29 mouse cellular contexts compared by ENCODE assay signal in genomic region chr19:53854978-53855377, GRCm38 (mm10). TPM values are rescaled to one million over a fixed set of nuclear protein-coding genes. Genes with fewer than 3 reads are reported as not detected.
DNase-seq lines count a peak whose midpoint lies in the region; ATAC-seq and TF ChIP-seq lines count a peak whose summit lies in the region.
"Had no signal": no experiment of that assay in that cellular context is flagged by ENCODE, and none has a peak within 500 bp of the region (broad histone marks: within the 10 kb centered on the region; RNA-seq: fewer than 3 reads in every experiment).

No protein-coding gene starts in this region.

- TF ChIP-seq CTCF in lung, adult 2 months (IDR thresholded peaks at IDR 0.05; ENCODE audit: insufficient read depth, low read length) = no peak

- H3K4me3 ChIP-seq in forebrain, embryonic 14.5 days (ENCODE audit: low read depth, low read length) = no peak overlapping the region
- no peak overlapping the region for H3K4me3 ChIP-seq in forebrain, embryonic 12.5 days (replicated peaks)
- no peak overlapping the region for H3K4me3 ChIP-seq in lung, adult 2 months (replicated peaks; ENCODE audit: extremely low read depth, low read depth, low read length)
- no peak overlapping the region for H3K4me3 ChIP-seq in stomach, embryonic 15.5 days (replicated peaks)
- no peak overlapping the region for H3K4me3 ChIP-seq in midbrain, embryonic 16.5 days (ENCODE audit: low read depth, low read length)
- H3K4me3 ChIP-seq: embryonic facial prominence, embryonic 13.5 days; heart, embryonic 15.5 days; neural tube, embryonic 15.5 days had no signal

- WGBS in forebrain, embryonic 14.5 days = 62% methylated on average over 4 of the region's 4 CpGs
- WGBS in forebrain, embryonic 12.5 days = 79% methylated on average over 4 of the region's 4 CpGs
- 51% methylated on average over 4 of the region's 4 CpGs for WGBS in lung, adult 2 months
- 41% methylated on average over 4 of the region's 4 CpGs for WGBS in stomach, embryonic 15.5 days
- 77% methylated on average over 4 of the region's 4 CpGs for WGBS in midbrain, embryonic 16.5 days

- peak overlapping the region; percentile 25 for H3K4me2 ChIP-seq in forebrain, embryonic 14.5 days (ENCODE audit: low read length)
- H3K4me2 ChIP-seq in forebrain, embryonic 12.5 days = no peak overlapping the region
- no peak overlapping the region for H3K4me2 ChIP-seq in stomach, embryonic 15.5 days
- no peak overlapping the region for H3K4me2 ChIP-seq in midbrain, embryonic 16.5 days (ENCODE audit: low read length)
- H3K4me2 ChIP-seq: embryonic facial prominence, embryonic 13.5 days; heart, embryonic 15.5 days; hindbrain, embryonic 14.5 days; neural tube, embryonic 15.5 days had no signal

- H3K36me3 ChIP-seq in forebrain, embryonic 14.5 days (ENCODE audit: control insufficient read depth, insufficient read depth, low read length) = no peaks in the 10 kb centered on the region
- no peaks in the 10 kb centered on the region for H3K36me3 ChIP-seq in forebrain, embryonic 12.5 days (replicated peaks)
- no peaks in the 10 kb centered on the region for H3K36me3 ChIP-seq in stomach, embryonic 15.5 days
- no peaks in the 10 kb centered on the region for H3K36me3 ChIP-seq in midbrain, embryonic 16.5 days (ENCODE audit: control insufficient read depth, insufficient read depth, low read length)
- H3K36me3 ChIP-seq: embryonic facial prominence, embryonic 13.5 days; G1E; neural tube, embryonic 15.5 days had no signal

- ATAC-seq in forebrain, embryonic 14.5 days = no peak
- ATAC-seq in forebrain, embryonic 12.5 days (ENCODE audit: low FRiP score) = no peak
- no peak for ATAC-seq in stomach, embryonic 15.5 days (ENCODE audit: insufficient read depth, low FRiP score, low read depth)
- ATAC-seq in midbrain, embryonic 16.5 days = no peak
- ATAC-seq: forebrain, postnatal 0 days; inflammation-experienced regulatory T-cells, adult 6 months; liver, postnatal 0 days; Patski had no signal

- intact Hi-C loops in left cerebral cortex, postnatal 25 days (cut with DNase I) = loop anchor here (5.0 kb wide), 1 partner anchor 48 kb away; no protein-coding TSS in a partner anchor

- no peak for DNase-seq in forebrain, embryonic 14.5 days (ENCODE audit: low spot score)
- peak; percentile 39 to 56 for DNase-seq in lung, adult 18-20 months
- DNase-seq in lung, adult 2 months = no peak
- DNase-seq in lung, postnatal 25 days (ENCODE audit: low spot score) = peak; percentile 65
- no peak for DNase-seq in left cerebral cortex, postnatal 25 days (ENCODE audit: low spot score in 2 of 2)
- DNase-seq: adrenal gland, postnatal 14 days; cerebellum, adult 2 months; cerebellum, postnatal 25 days; forebrain, postnatal 0 days; gastrocnemius, postnatal 36 days; heart, postnatal 4 days; kidney, adult 18-20 months; kidney, postnatal 10 days; left cerebral cortex, postnatal 4 days; liver; liver, postnatal 0 days; midbrain, embryonic 14.5 days; right cerebral cortex, adult 18-20 months had no signal

- H3K27me3 ChIP-seq in forebrain, embryonic 14.5 days (replicated peaks; ENCODE audit: control insufficient read depth, insufficient read depth, low read length) = no peaks in the 10 kb centered on the region
- no peaks in the 10 kb centered on the region for H3K27me3 ChIP-seq in forebrain, embryonic 12.5 days
- no peaks in the 10 kb centered on the region for H3K27me3 ChIP-seq in stomach, embryonic 15.5 days (replicated peaks)
- no peaks in the 10 kb centered on the region for H3K27me3 ChIP-seq in midbrain, embryonic 16.5 days (ENCODE audit: control insufficient read depth, insufficient read depth, low read depth, low read length)
- H3K27me3 ChIP-seq: embryonic facial prominence, embryonic 13.5 days; heart, embryonic 15.5 days; megakaryocyte, embryonic 14.5 days; Patski had no signal

- H3K27ac ChIP-seq in forebrain, embryonic 14.5 days (ENCODE audit: low read depth, low read length) = no peak overlapping the region
- no peak overlapping the region for H3K27ac ChIP-seq in forebrain, embryonic 12.5 days
- peak overlapping the region; percentile 37; the same call in 1 of the 2 replicates for H3K27ac ChIP-seq in stomach, embryonic 15.5 days
- H3K27ac ChIP-seq in midbrain, embryonic 16.5 days (ENCODE audit: low read length) = no peak overlapping the region
- H3K27ac ChIP-seq: embryonic facial prominence, embryonic 13.5 days; heart, embryonic 15.5 days; hindbrain, embryonic 14.5 days; neural tube, embryonic 15.5 days had no signal

- TF ChIP-seq POLR2A in lung, adult 2 months (IDR thresholded peaks at IDR 0.05; ENCODE audit: borderline replicate concordance, extremely low read depth, low read depth, low read length) = no peak

- H3K9ac ChIP-seq in forebrain, embryonic 14.5 days (ENCODE audit: low read length) = no peak overlapping the region
- no peak overlapping the region for H3K9ac ChIP-seq in forebrain, embryonic 12.5 days
- no peak overlapping the region for H3K9ac ChIP-seq in stomach, embryonic 15.5 days
- H3K9ac ChIP-seq in midbrain, embryonic 16.5 days (ENCODE audit: low read depth, low read length) = no peak overlapping the region
- H3K9ac ChIP-seq: embryonic facial prominence, embryonic 13.5 days; forebrain, postnatal 0 days; heart, embryonic 15.5 days; hindbrain, embryonic 14.5 days; liver, postnatal 0 days; neural tube, embryonic 15.5 days had no signal

- H3K4me1 ChIP-seq in forebrain, embryonic 14.5 days (ENCODE audit: control insufficient read depth, insufficient read depth, low read length) = peaks cover 66% of the 10 kb centered on the region
- H3K4me1 ChIP-seq in forebrain, embryonic 12.5 days = peaks cover 63% of the 10 kb centered on the region
- peaks cover 1% of the 10 kb centered on the region for H3K4me1 ChIP-seq in lung, adult 2 months (ENCODE audit: control insufficient read depth, insufficient read depth, low read length)
- peaks cover 37% of the 10 kb centered on the region for H3K4me1 ChIP-seq in stomach, embryonic 15.5 days
- H3K4me1 ChIP-seq in midbrain, embryonic 16.5 days (ENCODE audit: control insufficient read depth, insufficient read depth, low read length) = peaks cover 42% of the 10 kb centered on the region

- H3K9me3 ChIP-seq in forebrain, embryonic 14.5 days (replicated peaks; ENCODE audit: control insufficient read depth, low read length) = no peaks in the 10 kb centered on the region
- no peaks in the 10 kb centered on the region for H3K9me3 ChIP-seq in forebrain, embryonic 12.5 days
- no peaks in the 10 kb centered on the region for H3K9me3 ChIP-seq in stomach, embryonic 15.5 days
- no peaks in the 10 kb centered on the region for H3K9me3 ChIP-seq in midbrain, embryonic 16.5 days (replicated peaks; ENCODE audit: control insufficient read depth, low read length, poor library complexity, severe bottlenecking)
- H3K9me3 ChIP-seq: embryonic facial prominence, embryonic 13.5 days; G1E; heart, embryonic 15.5 days; megakaryocyte, embryonic 14.5 days; neural tube, embryonic 15.5 days had no signal

RNA-seq across cellular contexts. Expression of gene Pdcd4, which starts 37.1 kb away (rescaled TPM):
- 62.1 and 75.4 TPM in 2 replicates for polyA plus RNA-seq in forebrain, embryonic 14.5 days (2014; fragmentation: Nextera tagmentation; extraction: Ambion mirVana)
- 110 and 111 TPM in 2 replicates for polyA plus RNA-seq in forebrain, embryonic 12.5 days (2016; fragmentation: Nextera tagmentation; extraction: Ambion mirVana)
- polyA plus RNA-seq in lung, adult 2 months (2012; rRNA removed) = 4.1 and 8.0 TPM in 2 replicates
- polyA plus RNA-seq in stomach, embryonic 15.5 days (2015; fragmentation: Nextera tagmentation; extraction: Ambion mirVana) = 78.6 and 86.9 TPM in 2 replicates
- total RNA-seq in left cerebral cortex, postnatal 25 days (2021) = 100 to 1,000 TPM in 1 of 2 experiments, 10 to 100 TPM in 1; 97.3 to 105 TPM
- polyA plus RNA-seq in midbrain, embryonic 16.5 days (2015; fragmentation: Nextera tagmentation; extraction: Ambion mirVana) = 65.1 and 69.8 TPM in 2 replicates

Comparison
In these comparisons a context has a peak if more than half of its experiments do, and no peak if none do; other contexts are left out.
1. DNase-seq: peak in lung, adult 18-20 months (2 of 2) and lung, postnatal 25 days (single experiment); none in forebrain, embryonic 14.5 days (single experiment), lung, adult 2 months (single experiment) and left cerebral cortex, postnatal 25 days (0 of 2).